Mouse (Mus musculus) B cell, adult (primary cell): ENCODE results near the gene Olfr1364. TPM values are rescaled to one million over a fixed set of nuclear protein-coding genes. Genes with fewer than 3 reads are reported as not detected.

Experiments used
- total RNA-seq: library from RNA; stranded (reverse); gene quantifications from 4 replicates; pipeline ENCODE4 v1.2.4, GENCODE M21; 2023; ENCODE audit not compliant: inconsistent age

The Olfr1364 gene
- not detected in 4 replicates for total RNA-seq

DNA sequence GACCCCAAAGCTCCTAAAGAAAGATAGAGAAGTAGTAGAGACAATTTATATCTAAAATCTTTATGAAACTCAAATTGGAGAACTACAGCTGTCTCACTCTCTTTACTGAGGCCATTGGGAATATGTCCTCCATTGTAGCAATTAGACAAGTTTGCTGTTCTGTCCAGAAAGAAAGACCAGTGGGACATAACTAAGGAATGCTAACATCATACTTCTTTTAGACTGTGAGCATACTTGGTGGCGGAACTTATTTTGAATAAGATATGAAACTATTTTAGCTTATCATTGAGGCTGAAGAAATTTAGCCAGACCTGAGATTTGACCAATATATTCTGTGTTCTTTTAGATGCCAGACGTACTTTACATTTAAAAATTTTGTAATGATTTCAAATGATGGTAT, at the start of gene Olfr1364:
Olfr1364 (minus strand) TSS at position 101 of the 400 bp plus-strand sequence.

DNA sequence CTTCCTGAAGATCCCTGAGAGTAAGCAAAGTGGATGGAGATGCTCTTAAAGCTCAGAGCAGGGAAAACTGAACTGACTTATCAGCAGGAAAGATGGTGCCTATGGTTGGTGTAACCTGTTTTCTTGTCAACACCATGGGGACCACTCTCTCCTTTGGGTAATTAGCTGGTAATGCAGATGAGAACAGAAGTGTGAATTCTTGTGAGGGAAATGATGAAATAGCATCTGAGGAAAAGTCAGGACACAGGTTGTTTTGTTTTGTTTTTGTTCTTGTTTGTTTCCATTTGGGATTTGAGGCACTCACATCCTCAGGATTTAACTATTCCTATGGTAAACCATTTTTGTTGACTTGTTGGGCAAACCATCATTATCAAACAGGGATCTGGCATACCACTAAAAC, 32.4 kb upstream of the Olfr1364 start, which contains the start of gene Olfr1362:
Olfr1362 (minus strand) TSS at position 101 of the 400 bp plus-strand sequence.

DNA sequence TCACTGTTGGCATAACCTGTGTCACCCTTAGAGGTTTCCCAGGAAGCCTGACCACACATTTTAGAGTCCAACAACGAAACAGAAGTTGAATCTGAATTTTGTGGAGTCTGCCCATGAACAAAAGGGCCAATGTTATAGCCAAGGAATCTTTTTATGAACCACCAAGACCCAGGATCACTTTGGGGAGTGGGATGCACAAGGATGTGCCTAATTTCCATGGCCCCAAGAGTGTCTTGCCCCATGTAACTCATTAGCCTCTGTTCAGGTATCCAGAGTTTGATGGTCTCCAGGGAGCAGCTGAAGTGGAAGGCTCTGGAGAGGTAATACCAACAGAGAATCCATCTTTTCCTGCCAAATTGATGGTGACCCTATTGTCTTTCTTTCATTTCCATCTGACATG, 21.8 kb downstream of the Olfr1364 start, which contains the start of gene Olfr1535:
Olfr1535 (minus strand) TSS at position 101 of the 400 bp plus-strand sequence.

DNA sequence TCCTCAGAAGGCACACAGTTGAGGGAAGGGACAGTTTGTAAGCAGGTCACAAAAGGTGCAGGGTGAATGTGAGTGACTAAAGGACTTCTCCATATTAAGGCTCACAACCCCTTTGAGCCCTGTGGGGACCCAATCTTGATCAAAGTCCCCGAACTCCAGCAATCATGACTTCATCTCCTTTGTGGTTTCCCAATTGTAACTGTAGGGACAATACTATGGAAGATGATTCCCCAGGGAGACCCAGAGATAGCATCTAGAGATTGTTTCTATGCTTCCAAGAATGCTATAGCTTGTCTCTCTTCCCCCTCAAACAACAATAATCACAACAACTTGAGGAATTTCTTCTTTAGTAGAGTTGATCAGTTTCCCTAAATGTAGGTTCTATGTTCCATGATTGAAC, 38.9 kb downstream of the Olfr1364 start, which contains the start of gene Olfr1366:
Olfr1366 (minus strand) TSS at position 101 of the 400 bp plus-strand sequence.

DNA sequence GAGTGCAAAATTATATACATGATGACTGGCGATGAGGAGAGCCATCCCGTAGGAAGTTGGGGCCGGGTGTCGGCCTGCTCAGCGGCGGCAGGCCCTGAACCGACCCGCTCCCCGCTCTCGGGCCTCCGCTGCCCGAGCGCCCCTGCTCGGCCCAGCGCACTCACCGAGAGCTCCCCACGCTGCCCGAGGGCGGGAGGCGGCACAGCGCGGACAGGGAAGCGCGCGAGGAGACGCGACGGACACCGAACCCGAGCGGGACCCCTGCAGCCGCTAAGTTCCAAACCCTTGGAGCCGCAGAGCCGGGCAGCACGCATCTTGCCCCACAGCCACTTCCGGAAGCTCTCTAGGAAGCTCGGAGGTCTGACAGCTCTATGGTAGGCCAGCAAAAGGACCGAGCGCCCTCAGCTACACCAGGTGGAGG, 50.8 kb downstream of the Olfr1364 start, which contains the start of gene Zkscan8:
Zkscan8 (minus strand) TSS at position 340 of the 421 bp plus-strand sequence.

Other genes starting within 250 kb of the Olfr1364 start
- gene Olfr1367, start 234.8 kb downstream of the Olfr1364 start, total RNA-seq, result not detected in 4 replicates
- 1.7 to 2.2 TPM (median 1.8 TPM) in 4 replicates for gene Zscan12, start 218.9 kb downstream of the Olfr1364 start, total RNA-seq
- gene Zkscan3, start 179.0 kb downstream of the Olfr1364 start, total RNA-seq, result 53.7 to 61.2 TPM (median 58.4 TPM) in 4 replicates
- 0.19 to 0.39 TPM (median 0.24 TPM) in 3 of 4 replicates, not detected in the other for gene Pgbd1, start 140.7 kb downstream of the Olfr1364 start, total RNA-seq
- 36.7 to 39.7 TPM (median 37.9 TPM) in 4 replicates for gene Zscan26, start 128.0 kb downstream of the Olfr1364 start, total RNA-seq
- gene Nkapl, start 113.2 kb downstream of the Olfr1364 start, total RNA-seq, result not detected in 4 replicates
- not detected in 4 replicates for gene Zkscan4, start 102.9 kb downstream of the Olfr1364 start, total RNA-seq
- not detected in 4 replicates for gene Gm10065, start 102.3 kb downstream of the Olfr1364 start, total RNA-seq
- 3.9 to 5.8 TPM (median 5.4 TPM) in 4 replicates for gene AK157302, start 86.5 kb downstream of the Olfr1364 start, total RNA-seq
- 17.1 to 23.9 TPM (median 22.6 TPM) in 4 replicates for gene Gm11273, start 80.3 kb downstream of the Olfr1364 start, total RNA-seq
- gene Zkscan8, start 50.6 kb downstream of the Olfr1364 start, total RNA-seq, result 11.4 to 14.0 TPM (median 12.5 TPM) in 4 replicates
- not detected in 4 replicates for gene Olfr1366, start 39.0 kb downstream of the Olfr1364 start, total RNA-seq
- not detected in 4 replicates for gene Olfr1535, start 21.9 kb downstream of the Olfr1364 start, total RNA-seq
- gene Olfr1362, start 32.3 kb upstream of the Olfr1364 start, total RNA-seq, result not detected in 4 replicates
- not detected in 4 replicates for gene Olfr11, start 60.8 kb upstream of the Olfr1364 start, total RNA-seq
- not detected in 4 replicates for gene Olfr1361, start 81.6 kb upstream of the Olfr1364 start, total RNA-seq
- not detected in 4 replicates for gene Olfr1360, start 95.6 kb upstream of the Olfr1364 start, total RNA-seq
- not detected in 4 replicates for gene Olfr1359, start 116.4 kb upstream of the Olfr1364 start, total RNA-seq
- gene Hist1h2bl, start 134.4 kb upstream of the Olfr1364 start, total RNA-seq, result 101 to 134 TPM (median 110 TPM) in 4 replicates
- 57.4 to 111 TPM (median 95.3 TPM) in 4 replicates for gene Hist1h2ai, start 134.7 kb upstream of the Olfr1364 start, total RNA-seq
- gene Hist1h3h, start 135.9 kb upstream of the Olfr1364 start, total RNA-seq, result 119 to 230 TPM (median 147 TPM) in 4 replicates
- 10.5 to 15.1 TPM (median 12.2 TPM) in 4 replicates for gene Hist1h2bm, start 140.3 kb upstream of the Olfr1364 start, total RNA-seq
- gene Hist1h4j, start 153.3 kb upstream of the Olfr1364 start, total RNA-seq, result 11.8 to 18.5 TPM (median 15.7 TPM) in 4 replicates
- gene Hist1h4k, start 168.7 kb upstream of the Olfr1364 start, total RNA-seq, result 345 to 580 TPM (median 393 TPM) in 4 replicates
- gene Hist1h2ak, start 172.1 kb upstream of the Olfr1364 start, total RNA-seq, result 43.9 to 61.4 TPM (median 49.5 TPM) in 4 replicates
- 79.2 to 91.1 TPM (median 87.7 TPM) in 4 replicates for gene Hist1h2bn, start 172.4 kb upstream of the Olfr1364 start, total RNA-seq
- 64.3 to 100 TPM (median 75.1 TPM) in 4 replicates for gene Hist1h1b, start 198.9 kb upstream of the Olfr1364 start, total RNA-seq
- 159 to 245 TPM (median 224 TPM) in 4 replicates for gene Hist1h3i, start 201.6 kb upstream of the Olfr1364 start, total RNA-seq
- 26.3 to 53.4 TPM (median 30.7 TPM) in 4 replicates for gene Hist1h2an, start 205.5 kb upstream of the Olfr1364 start, total RNA-seq
- gene Hist1h2bp, start 205.7 kb upstream of the Olfr1364 start, total RNA-seq, result 38.6 to 53.7 TPM (median 48.7 TPM) in 4 replicates
- gene Hist1h2bq, start 228.4 kb upstream of the Olfr1364 start, total RNA-seq, result 179 to 205 TPM (median 201 TPM) in 4 replicates
- 199 to 315 TPM (median 296 TPM) in 4 replicates for gene Hist1h2ao, start 228.7 kb upstream of the Olfr1364 start, total RNA-seq
- gene Hist1h4m, start 230.0 kb upstream of the Olfr1364 start, total RNA-seq, result 283 to 393 TPM (median 343 TPM) in 4 replicates